Mouse (Mus musculus): Measurements from ENCODE around the gene Fam43a. TPM values are rescaled to one million over a fixed set of nuclear protein-coding genes. Genes with fewer than 3 reads are reported as not detected.

Fam43a gene
- polyA plus RNA-seq, 1 experiment from 2014 or later: 6.7 TPM

Other genes starting within 250 kb of the Fam43a start
- 10.3 and 12.6 TPM in 2 replicates for gene Atp13a3, start 193.7 kb upstream of the Fam43a start, polyA plus RNA-seq (2014; fragmentation: Nextera tagmentation; extraction: Ambion mirVana)
- gene Tmem44, start 48.9 kb upstream of the Fam43a start, polyA plus RNA-seq (2014; fragmentation: Nextera tagmentation; extraction: Ambion mirVana): 30.9 and 32.0 TPM in 2 replicates
- 73.4 and 85.1 TPM in 2 replicates for gene Lsg1, start 12.1 kb upstream of the Fam43a start, polyA plus RNA-seq (2014; fragmentation: Nextera tagmentation; extraction: Ambion mirVana)